In genomic region chr13:90335741-90336037, GRCm38 (mm10) we compare ENCODE assay signal across 20 mouse cellular contexts.
DNase-seq lines count a peak whose midpoint lies in the region; ATAC-seq and TF ChIP-seq lines count a peak whose summit lies in the region.
"Had no signal": no experiment of that assay in that cellular context is flagged by ENCODE, and none has a peak within 500 bp of the region (broad histone marks: within the 10 kb centered on the region; RNA-seq: fewer than 3 reads in every experiment).

No protein-coding gene starts in this region.

- 7% methylated on average over 3 of the region's 3 CpGs for WGBS in forebrain, embryonic 11.5 days
- whole genome bisulfite sequencing in forebrain, postnatal 0 days: 9% methylated on average over 3 of the region's 3 CpGs
- WGBS in forebrain, embryonic 15.5 days: 3% methylated on average over 3 of the region's 3 CpGs
- 3% methylated on average over 3 of the region's 3 CpGs for WGBS in forebrain, embryonic 14.5 days
- 38% methylated on average over 3 of the region's 3 CpGs for WGBS in embryonic facial prominence, embryonic 14.5 days

- H3K9me3 ChIP-seq in forebrain, embryonic 11.5 days (ENCODE audit: control insufficient read depth, low read length): no peaks in the 10 kb centered on the region
- no peaks in the 10 kb centered on the region for H3K9me3 ChIP-seq in forebrain, postnatal 0 days (ENCODE audit: low read length)
- no peaks in the 10 kb centered on the region for H3K9me3 ChIP-seq in forebrain, embryonic 15.5 days
- H3K9me3 ChIP-seq in forebrain, embryonic 14.5 days (replicated peaks; ENCODE audit: control insufficient read depth, low read length): no peaks in the 10 kb centered on the region
- no peaks in the 10 kb centered on the region for H3K9me3 ChIP-seq in embryonic facial prominence, embryonic 14.5 days (ENCODE audit: control insufficient read depth, low read length)
- H3K9me3 ChIP-seq: embryonic facial prominence, embryonic 13.5 days; forebrain, embryonic 13.5 days had no signal

- H3K4me3 ChIP-seq in forebrain, embryonic 11.5 days (ENCODE audit: low read depth, low read length): no peak overlapping the region
- H3K4me3 ChIP-seq in forebrain, postnatal 0 days (ENCODE audit: low read depth, low read length): no peak overlapping the region
- H3K4me3 ChIP-seq in forebrain, embryonic 15.5 days: no peak overlapping the region
- no peak overlapping the region for H3K4me3 ChIP-seq in forebrain, embryonic 14.5 days (ENCODE audit: low read depth, low read length)
- H3K4me3 ChIP-seq in layer of hippocampus, adult 2 months: no peak overlapping the region
- H3K4me3 ChIP-seq in embryonic facial prominence, embryonic 14.5 days (ENCODE audit: low read depth, low read length): no peak overlapping the region
- H3K4me3 ChIP-seq: embryonic facial prominence, embryonic 13.5 days; forebrain, embryonic 13.5 days had no signal

- no peaks in the 10 kb centered on the region for H3K4me1 ChIP-seq in forebrain, embryonic 11.5 days (replicated peaks; ENCODE audit: control insufficient read depth, insufficient read depth, low read length)
- H3K4me1 ChIP-seq in forebrain, postnatal 0 days (ENCODE audit: insufficient read depth): no peaks in the 10 kb centered on the region
- H3K4me1 ChIP-seq in forebrain, embryonic 15.5 days: peaks cover 3% of the 10 kb centered on the region; the same call in 1 of the 2 replicates
- H3K4me1 ChIP-seq in forebrain, embryonic 14.5 days (ENCODE audit: control insufficient read depth, insufficient read depth, low read length): no peaks in the 10 kb centered on the region
- H3K4me1 ChIP-seq in embryonic facial prominence, embryonic 14.5 days (ENCODE audit: control insufficient read depth, insufficient read depth, low read length): peaks cover 2% of the 10 kb centered on the region; the same call in 1 of the 2 replicates
- H3K4me1 ChIP-seq: embryonic facial prominence, embryonic 13.5 days had no signal

- H3K9ac ChIP-seq in forebrain, embryonic 11.5 days (ENCODE audit: low read length): no peak overlapping the region
- H3K9ac ChIP-seq in forebrain, postnatal 0 days: no peak overlapping the region
- H3K9ac ChIP-seq in forebrain, embryonic 15.5 days (replicated peaks): no peak overlapping the region
- H3K9ac ChIP-seq in forebrain, embryonic 14.5 days (ENCODE audit: low read length): no peak overlapping the region
- no peak overlapping the region for H3K9ac ChIP-seq in embryonic facial prominence, embryonic 14.5 days (ENCODE audit: low read depth, low read length)
- H3K9ac ChIP-seq: embryonic facial prominence, embryonic 13.5 days; forebrain, embryonic 13.5 days had no signal

- no peak overlapping the region for H3K27ac ChIP-seq in forebrain, embryonic 11.5 days (ENCODE audit: low read depth, low read length)
- H3K27ac ChIP-seq in forebrain, postnatal 0 days (ENCODE audit: low read depth, low read length): no peak overlapping the region
- H3K27ac ChIP-seq in forebrain, embryonic 15.5 days (replicated peaks): no peak overlapping the region
- no peak overlapping the region for H3K27ac ChIP-seq in forebrain, embryonic 14.5 days (ENCODE audit: low read depth, low read length)
- peak overlapping the region; percentile 47; the same call in 1 of the 2 replicates for H3K27ac ChIP-seq in layer of hippocampus, adult 2 months
- H3K27ac ChIP-seq in embryonic facial prominence, embryonic 14.5 days (replicated peaks; ENCODE audit: low read depth, low read length): no peak overlapping the region
- H3K27ac ChIP-seq: embryonic facial prominence, embryonic 13.5 days; forebrain, embryonic 13.5 days had no signal

- H3K4me2 ChIP-seq in forebrain, embryonic 11.5 days (ENCODE audit: low read depth, low read length, severe bottlenecking): no peak overlapping the region
- no peak overlapping the region for H3K4me2 ChIP-seq in forebrain, postnatal 0 days (ENCODE audit: low read depth)
- H3K4me2 ChIP-seq in forebrain, embryonic 15.5 days (replicated peaks): no peak overlapping the region
- no peak overlapping the region for H3K4me2 ChIP-seq in forebrain, embryonic 14.5 days (ENCODE audit: low read length)
- H3K4me2 ChIP-seq in embryonic facial prominence, embryonic 14.5 days (ENCODE audit: low read depth, low read length): no peak overlapping the region
- H3K4me2 ChIP-seq: embryonic facial prominence, embryonic 13.5 days; forebrain, embryonic 13.5 days had no signal

- DNase-seq in forebrain, embryonic 11.5 days (ENCODE audit: low spot score): no peak
- no peak for DNase-seq in forebrain, postnatal 0 days
- DNase-seq in forebrain, embryonic 14.5 days (ENCODE audit: low spot score): no peak
- DNase-seq in layer of hippocampus, adult 2 months (ENCODE audit: low spot score in 2 of 2): no peak
- DNase-seq in layer of hippocampus, adult 9-11 months: no peak
- DNase-seq in embryonic facial prominence, embryonic 14.5 days (ENCODE audit: low spot score): peak; percentile 36
- DNase-seq in right cerebral cortex, postnatal 4 days: no peak
- DNase-seq: adrenal gland, adult 2 months; adrenal gland, postnatal 10 days; adrenal gland, postnatal 25 days; cerebellum, adult 11 months; cerebellum, adult 18-20 months; cerebellum, adult 8-10 months; cerebellum, adult 9-11 months; cerebellum, postnatal 14 days; cerebellum, postnatal 36 days; embryo, embryonic 11 days had no signal

- H3K36me3 ChIP-seq in forebrain, embryonic 11.5 days (ENCODE audit: control insufficient read depth, insufficient read depth, low read length): no peaks in the 10 kb centered on the region
- H3K36me3 ChIP-seq in forebrain, postnatal 0 days (ENCODE audit: insufficient read depth): no peaks in the 10 kb centered on the region
- H3K36me3 ChIP-seq in forebrain, embryonic 15.5 days: no peaks in the 10 kb centered on the region
- H3K36me3 ChIP-seq in forebrain, embryonic 14.5 days (ENCODE audit: control insufficient read depth, insufficient read depth, low read length): no peaks in the 10 kb centered on the region
- no peaks in the 10 kb centered on the region for H3K36me3 ChIP-seq in embryonic facial prominence, embryonic 14.5 days (ENCODE audit: control insufficient read depth, insufficient read depth, low read length)
- H3K36me3 ChIP-seq: embryonic facial prominence, embryonic 13.5 days had no signal

- ATAC-seq in forebrain, embryonic 11.5 days (replicated peaks; ENCODE audit: low FRiP score): peak; percentile 67
- ATAC-seq in forebrain, postnatal 0 days: no peak
- ATAC-seq in forebrain, embryonic 15.5 days (replicated peaks): peak; percentile 73
- no peak; the same call in 1 of the 2 replicates for ATAC-seq in forebrain, embryonic 14.5 days
- no peak; the same call in 1 of the 2 replicates for ATAC-seq in embryonic facial prominence, embryonic 14.5 days (ENCODE audit: low read depth)

- H3K27me3 ChIP-seq in forebrain, embryonic 11.5 days (ENCODE audit: control insufficient read depth, insufficient read depth, low read length): peaks cover 11% of the 10 kb centered on the region; the same call in 1 of the 2 replicates
- no peaks in the 10 kb centered on the region for H3K27me3 ChIP-seq in forebrain, postnatal 0 days (ENCODE audit: insufficient read depth, low read length)
- H3K27me3 ChIP-seq in forebrain, embryonic 15.5 days: peaks cover 6% of the 10 kb centered on the region; the same call in 1 of the 2 replicates
- no peaks in the 10 kb centered on the region for H3K27me3 ChIP-seq in forebrain, embryonic 14.5 days (replicated peaks; ENCODE audit: control insufficient read depth, insufficient read depth, low read length)
- H3K27me3 ChIP-seq in embryonic facial prominence, embryonic 14.5 days (replicated peaks; ENCODE audit: control insufficient read depth, insufficient read depth, low read length): no peaks in the 10 kb centered on the region
- H3K27me3 ChIP-seq: embryonic facial prominence, embryonic 13.5 days had no signal

- TF ChIP-seq CTCF in forebrain, postnatal 0 days (IDR thresholded peaks at IDR 0.05; ENCODE audit: low read depth): no peak
- no peak for TF ChIP-seq CTCF in layer of hippocampus, adult 2 months (conservative IDR thresholded peaks at IDR 0.05)

Comparison
In these comparisons a context has a peak if more than half of its experiments do, and no peak if none do; other contexts are left out.
1. ATAC-seq: peak in forebrain, embryonic 11.5 days (single experiment) and forebrain, embryonic 15.5 days (single experiment); none in forebrain, postnatal 0 days (single experiment), forebrain, embryonic 14.5 days (single experiment) and embryonic facial prominence, embryonic 14.5 days (single experiment).